Mouse (Mus musculus) B cell, adult 67 days (primary cell): ENCODE results near the gene Olfr1014. TPM values are rescaled to one million over a fixed set of nuclear protein-coding genes. Genes with fewer than 3 reads are reported as not detected.

Source experiments
- total RNA-seq, 2 experiments: library from RNA; stranded (reverse); gene quantifications; 4 replicates each; pipeline ENCODE4 v1.2.4; 2023

Gene Olfr1014
- total RNA-seq, result not detected

DNA sequence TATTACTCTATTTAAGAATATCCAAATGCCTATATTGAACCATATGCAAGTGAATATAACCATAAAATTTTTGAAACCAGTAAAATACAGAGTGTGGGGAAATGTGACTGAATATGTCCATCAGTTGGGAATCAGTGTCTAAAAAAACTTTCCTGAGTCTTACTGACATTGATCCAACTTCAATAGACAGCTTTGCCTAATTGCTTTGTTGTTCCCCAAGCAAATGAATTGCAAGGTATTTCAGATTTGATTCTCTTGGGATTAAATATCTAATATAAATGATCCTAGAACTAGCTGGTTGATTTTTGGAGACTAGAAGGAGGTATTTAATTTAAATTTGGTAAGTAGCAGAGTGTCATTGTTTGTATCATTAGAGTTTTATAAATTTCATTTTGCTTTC is at the start of gene Olfr1014:
Gene Olfr1014, plus strand, starts transcription at position 301 of the 400 bp plus-strand sequence.

GRCm38 (mm10) chr2:85762666-85763065 is 9.8 kb upstream of the Olfr1014 start, which contains the start of gene Olfr1012:
Olfr1012 (minus strand) TSS chr2:85762766.

GRCm38 (mm10) chr2:85766798-85767197 is 5.7 kb upstream of the Olfr1014 start, which contains the start of gene Olfr1013:
Olfr1013 (plus strand) TSS chr2:85767098.

DNA sequence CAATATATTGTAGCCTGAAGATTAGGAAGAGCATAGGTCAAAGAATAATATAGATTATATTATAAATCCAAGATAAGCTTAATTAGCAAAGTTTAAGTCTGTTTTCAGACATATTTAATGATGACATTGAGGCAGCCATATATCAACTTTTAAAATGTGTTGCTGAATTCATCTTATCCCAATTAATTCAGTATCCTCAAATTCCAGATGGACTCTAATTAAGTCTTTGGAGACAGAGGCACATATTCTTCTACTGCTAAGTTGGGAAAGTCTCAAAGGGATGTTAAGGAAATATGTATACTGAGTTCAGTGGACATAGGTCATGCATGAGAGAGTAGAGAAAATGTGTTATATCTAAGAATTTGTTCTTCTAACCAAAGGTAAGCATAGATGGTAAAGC is 9.2 kb downstream of the Olfr1014 start, which contains the start of gene Olfr1015:
Gene Olfr1015, plus strand, starts transcription at position 301 of the 400 bp plus-strand sequence.

GRCm38 (mm10) chr2:85802444-85802843 is 29.9 kb downstream of the Olfr1014 start, which contains the start of gene Olfr1016:
Olfr1016 (minus strand) TSS chr2:85802544.

DNA sequence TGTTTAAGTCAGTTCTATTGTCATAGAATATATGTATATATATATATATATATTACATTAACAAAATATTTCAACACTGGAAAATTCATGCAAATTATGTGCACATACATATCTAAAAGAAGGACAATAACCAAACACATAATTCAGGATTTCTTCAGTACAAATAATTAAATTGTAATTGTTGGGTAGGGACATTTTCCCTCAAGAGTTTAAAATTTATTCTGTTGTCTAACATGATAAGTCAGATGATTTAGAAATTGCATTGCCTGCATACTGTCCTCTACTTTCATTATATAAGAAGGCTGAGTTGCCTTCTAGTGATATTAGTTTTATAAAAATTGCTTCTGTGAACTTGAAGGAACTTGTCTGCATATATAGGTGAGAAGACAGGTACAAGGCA is 45.7 kb downstream of the Olfr1014 start, which contains the start of gene Olfr1018:
Gene Olfr1018, plus strand, starts transcription at position 301 of the 400 bp plus-strand sequence.

Other genes starting within 250 kb of the Olfr1014 start
- not detected for gene Olfr996, start 193.5 kb upstream of the Olfr1014 start, total RNA-seq
- gene Olfr998, start 183.8 kb upstream of the Olfr1014 start, total RNA-seq, result not detected
- gene Olfr1000, start 160.8 kb upstream of the Olfr1014 start, total RNA-seq, result not detected
- not detected for gene Olfr1002, start 122.0 kb upstream of the Olfr1014 start, total RNA-seq
- not detected for gene Olfr154, start 108.3 kb upstream of the Olfr1014 start, total RNA-seq
- not detected for gene Olfr1006, start 93.9 kb upstream of the Olfr1014 start, total RNA-seq
- gene Olfr1008, start 83.3 kb upstream of the Olfr1014 start, total RNA-seq, result not detected
- gene Olfr1009, start 57.3 kb upstream of the Olfr1014 start, total RNA-seq, result not detected
- gene Olfr1012, start 9.9 kb upstream of the Olfr1014 start, total RNA-seq, result not detected
- not detected for gene Olfr1013, start 5.6 kb upstream of the Olfr1014 start, total RNA-seq
- not detected for gene Olfr1015, start 9.3 kb downstream of the Olfr1014 start, total RNA-seq
- not detected for gene Olfr1016, start 29.8 kb downstream of the Olfr1014 start, total RNA-seq
- not detected for gene Olfr1018, start 45.8 kb downstream of the Olfr1014 start, total RNA-seq
- not detected for gene Olfr1019, start 72.8 kb downstream of the Olfr1014 start, total RNA-seq
- gene Olfr1020, start 74.3 kb downstream of the Olfr1014 start, total RNA-seq, result not detected
- gene Olfr1022, start 95.9 kb downstream of the Olfr1014 start, total RNA-seq, result not detected
- not detected for gene Olfr1023, start 112.9 kb downstream of the Olfr1014 start, total RNA-seq
- not detected for gene Olfr1024, start 132.3 kb downstream of the Olfr1014 start, total RNA-seq
- not detected for gene Olfr1025-ps1, start 142.5 kb downstream of the Olfr1014 start, total RNA-seq
- gene Olfr1026, start 148.8 kb downstream of the Olfr1014 start, total RNA-seq, result not detected
- gene Olfr1028, start 177.7 kb downstream of the Olfr1014 start, total RNA-seq, result not detected
- not detected for gene Olfr1029, start 201.2 kb downstream of the Olfr1014 start, total RNA-seq
- not detected for gene Olfr1030, start 206.6 kb downstream of the Olfr1014 start, total RNA-seq
- not detected for gene Olfr1031, start 217.6 kb downstream of the Olfr1014 start, total RNA-seq
- gene Olfr1032, start 232.8 kb downstream of the Olfr1014 start, total RNA-seq, result not detected
- gene Olfr1033, start 247.9 kb downstream of the Olfr1014 start, total RNA-seq, result not detected